In genomic region chr17:45626577-45627134, GRCm38 (mm10) we compare ENCODE assay signal across 8 mouse cellular contexts. TPM values are rescaled to one million over a fixed set of nuclear protein-coding genes. Genes with fewer than 3 reads are reported as not detected.
DNase-seq lines count a peak whose midpoint lies in the region; ATAC-seq and TF ChIP-seq lines count a peak whose summit lies in the region.

No protein-coding gene starts in this region.

- no peak for TF ChIP-seq POLR2A in thymus, adult 2 months (IDR thresholded peaks at IDR 0.05; ENCODE audit: control insufficient read depth, extremely low read depth, insufficient read depth, low read length, poor library complexity)

- peaks cover 4% of the 10 kb centered on the region for H3K36me3 ChIP-seq in G1E (replicated peaks)
- H3K36me3 ChIP-seq in forebrain, embryonic 11.5 days (ENCODE audit: control insufficient read depth, insufficient read depth, low read length) = no peaks in the 10 kb centered on the region
- no peaks in the 10 kb centered on the region for H3K36me3 ChIP-seq in liver, embryonic 16.5 days (ENCODE audit: control insufficient read depth, insufficient read depth)
- H3K36me3 ChIP-seq in neural tube, embryonic 13.5 days = no peaks in the 10 kb centered on the region
- no peaks in the 10 kb centered on the region for H3K36me3 ChIP-seq in thymus, adult 2 months (ENCODE audit: control insufficient read depth, insufficient read depth, low read length)

- H3K27ac ChIP-seq in forebrain, embryonic 11.5 days (ENCODE audit: low read depth, low read length) = no peak overlapping the region
- H3K27ac ChIP-seq in liver, embryonic 16.5 days (ENCODE audit: low read length) = no peak overlapping the region
- H3K27ac ChIP-seq in neural tube, embryonic 13.5 days (replicated peaks) = no peak overlapping the region
- peak overlapping the region; percentile 61; the same call in 1 of the 2 replicates for H3K27ac ChIP-seq in thymus, adult 2 months (ENCODE audit: control insufficient read depth, insufficient read depth, low read length)

- 0 out of 2 replicates have a peak overlapping the region, but pooled peaks have one; percentile 12 for H3K9ac ChIP-seq in forebrain, embryonic 11.5 days (ENCODE audit: low read length)
- H3K9ac ChIP-seq in liver, embryonic 16.5 days (ENCODE audit: low read depth, low read length) = no peak overlapping the region
- H3K9ac ChIP-seq in neural tube, embryonic 13.5 days = no peak overlapping the region

- H3K27me3 ChIP-seq in G1E (ENCODE audit: insufficient read depth, low read length) = peaks cover 22% of the 10 kb centered on the region
- no peaks in the 10 kb centered on the region for H3K27me3 ChIP-seq in forebrain, embryonic 11.5 days (ENCODE audit: control insufficient read depth, insufficient read depth, low read length)
- no peaks in the 10 kb centered on the region; the same call in 1 of the 2 replicates for H3K27me3 ChIP-seq in liver, embryonic 16.5 days (ENCODE audit: control insufficient read depth, insufficient read depth, low read depth, low read length)
- H3K27me3 ChIP-seq in neural tube, embryonic 13.5 days = no peaks in the 10 kb centered on the region
- no peaks in the 10 kb centered on the region for H3K27me3 ChIP-seq in thymus, adult 2 months (ENCODE audit: control insufficient read depth, insufficient read depth, low read length)

- H3K4me1 ChIP-seq in G1E (ENCODE audit: insufficient read depth, low read depth, low read length) = peaks cover 51% of the 10 kb centered on the region
- H3K4me1 ChIP-seq in forebrain, embryonic 11.5 days (replicated peaks; ENCODE audit: control insufficient read depth, insufficient read depth, low read length) = no peaks in the 10 kb centered on the region; the same call in 1 of the 2 replicates
- peaks cover 17% of the 10 kb centered on the region for H3K4me1 ChIP-seq in liver, embryonic 16.5 days (ENCODE audit: control insufficient read depth, low read depth, low read length)
- H3K4me1 ChIP-seq in neural tube, embryonic 13.5 days (replicated peaks) = peaks cover 13% of the 10 kb centered on the region
- peaks cover 41% of the 10 kb centered on the region for H3K4me1 ChIP-seq in thymus, adult 2 months (replicated peaks; ENCODE audit: control insufficient read depth, insufficient read depth, low read length)

- H3K4me3 ChIP-seq in G1E (ENCODE audit: low read depth, low read length) = peak overlapping the region; percentile 24; the same call in 1 of the 2 replicates
- no peak overlapping the region for H3K4me3 ChIP-seq in forebrain, embryonic 11.5 days (ENCODE audit: low read depth, low read length)
- no peak overlapping the region for H3K4me3 ChIP-seq in liver, embryonic 16.5 days (ENCODE audit: low read depth, low read length)
- H3K4me3 ChIP-seq in neural tube, embryonic 13.5 days = no peak overlapping the region
- H3K4me3 ChIP-seq in thymus, adult 2 months (ENCODE audit: control insufficient read depth, insufficient read depth, low read length) = peak overlapping the region; percentile 19; the same call in 1 of the 2 replicates

- no peaks in the 10 kb centered on the region for H3K9me3 ChIP-seq in G1E (replicated peaks)
- H3K9me3 ChIP-seq in forebrain, embryonic 11.5 days (ENCODE audit: control insufficient read depth, low read length) = no peaks in the 10 kb centered on the region
- H3K9me3 ChIP-seq in liver, embryonic 16.5 days (replicated peaks; ENCODE audit: control insufficient read depth, low read length) = no peaks in the 10 kb centered on the region
- H3K9me3 ChIP-seq in neural tube, embryonic 13.5 days = no peaks in the 10 kb centered on the region

- DNase-seq in G1E (ENCODE audit: low spot score) = peak; percentile 68
- DNase-seq in c-Kit-positive CD71-positive TER-119-negative erythroid progenitor cells, embryonic 14.5 days (ENCODE audit: low read depth) = peak; percentile 88
- peak; percentile 85 for DNase-seq in forebrain, embryonic 11.5 days (ENCODE audit: low spot score)
- peak; percentile 83 to 87 for DNase-seq in heart, postnatal 10 days
- DNase-seq in layer of hippocampus, adult 11-12 months (ENCODE audit: low spot score) = peak; percentile 81
- peak; percentile 78 for DNase-seq in thymus, adult 2 months

- TF ChIP-seq CTCF in G1E (IDR thresholded peaks at IDR 0.05; ENCODE audit: low read depth, low read length) = peak; percentile 96
- TF ChIP-seq CTCF in thymus, adult 2 months (IDR thresholded peaks at IDR 0.05; ENCODE audit: borderline replicate concordance, control insufficient read depth, extremely low read depth, insufficient read depth, low read length, poor library complexity) = no peak

- H3K4me2 ChIP-seq in forebrain, embryonic 11.5 days (ENCODE audit: low read depth, low read length, severe bottlenecking) = no peak overlapping the region
- 0 out of 2 replicates have a peak overlapping the region, but pooled peaks have one; percentile 23 for H3K4me2 ChIP-seq in liver, embryonic 16.5 days (ENCODE audit: low read depth, low read length)
- 0 out of 2 replicates have a peak overlapping the region, but pooled peaks have one; percentile 6 for H3K4me2 ChIP-seq in neural tube, embryonic 13.5 days

- peak; percentile 73 for ATAC-seq in G1E (ENCODE audit: extremely low read depth, insufficient number of reproducible peaks, low FRiP score, poor library complexity, severe bottlenecking)
- no peak; the same call in 1 of the 2 replicates for ATAC-seq in forebrain, embryonic 11.5 days (replicated peaks; ENCODE audit: low FRiP score)
- ATAC-seq in liver, embryonic 16.5 days (ENCODE audit: low read depth) = no peak
- ATAC-seq in neural tube, embryonic 13.5 days (ENCODE audit: low read depth) = no peak

- 24% methylated on average over 15 of the region's 15 CpGs for WGBS in forebrain, embryonic 11.5 days
- WGBS in liver, embryonic 16.5 days (ENCODE audit: insufficient replicate concordance) = 23% methylated on average over 15 of the region's 15 CpGs
- 28% methylated on average over 15 of the region's 15 CpGs for WGBS in neural tube, embryonic 13.5 days
- WGBS in thymus, adult 2 months = 14% methylated on average over 15 of the region's 15 CpGs

- intact Hi-C loops in heart, postnatal 10 days (cut with DNase I) = no loop called here

RNA-seq across cellular contexts. Expression of gene Mymx, which starts 24.8 kb away (rescaled TPM):
- total RNA-seq in G1E (2014; fragmentation: Nextera tagmentation) = not detected in 2 replicates
- total RNA-seq in G1E (2017) = not detected in 2 replicates
- polyA plus RNA-seq in G1E (2012) = not detected in 2 replicates
- not detected in 2 replicates for polyA plus RNA-seq in forebrain, embryonic 11.5 days (2014; fragmentation: Nextera tagmentation; extraction: Ambion mirVana)
- not detected for total RNA-seq in heart, postnatal 10 days (2021)
- 0.30 and 0.35 TPM in 2 replicates for polyA plus RNA-seq in liver, embryonic 16.5 days (2015; fragmentation: Nextera tagmentation; extraction: Ambion mirVana)
- polyA plus RNA-seq in neural tube, embryonic 13.5 days (2015; fragmentation: Nextera tagmentation; extraction: Ambion mirVana) = 1.6 and 3.6 TPM in 2 replicates
- polyA plus RNA-seq in thymus, adult 2 months (2012; rRNA removed) = 0.61 and 1.3 TPM in 2 replicates

RNA-seq across cellular contexts. Expression of gene Slc29a1, which starts 27.2 kb away (rescaled TPM):
- total RNA-seq in G1E (2014; fragmentation: Nextera tagmentation) = 107 and 116 TPM in 2 replicates
- total RNA-seq in G1E (2017) = 93.5 and 118 TPM in 2 replicates
- 143 and 207 TPM in 2 replicates for polyA plus RNA-seq in G1E (2012)
- polyA plus RNA-seq in forebrain, embryonic 11.5 days (2014; fragmentation: Nextera tagmentation; extraction: Ambion mirVana) = 56.7 TPM in 2 replicates
- total RNA-seq in heart, postnatal 10 days (2021) = 10 to 100 TPM; 88.3 to 99.0 TPM
- 154 and 162 TPM in 2 replicates for polyA plus RNA-seq in liver, embryonic 16.5 days (2015; fragmentation: Nextera tagmentation; extraction: Ambion mirVana)
- 40.1 and 41.6 TPM in 2 replicates for polyA plus RNA-seq in neural tube, embryonic 13.5 days (2015; fragmentation: Nextera tagmentation; extraction: Ambion mirVana)
- 358 and 385 TPM in 2 replicates for polyA plus RNA-seq in thymus, adult 2 months (2012; rRNA removed)

RNA-seq across cellular contexts. Expression of gene Capn11, which starts 32.5 kb away (rescaled TPM):
- total RNA-seq in G1E (2014; fragmentation: Nextera tagmentation) (not detected in 2 replicates), G1E (2017) (not detected in 2 replicates)
- polyA plus RNA-seq in G1E (2012) = not detected in 2 replicates
- 0.44 and 0.69 TPM in 2 replicates for polyA plus RNA-seq in forebrain, embryonic 11.5 days (2014; fragmentation: Nextera tagmentation; extraction: Ambion mirVana)
- not detected for total RNA-seq in heart, postnatal 10 days (2021)
- polyA plus RNA-seq in liver, embryonic 16.5 days (2015; fragmentation: Nextera tagmentation; extraction: Ambion mirVana) = 0.08 and 0.41 TPM in 2 replicates
- polyA plus RNA-seq in neural tube, embryonic 13.5 days (2015; fragmentation: Nextera tagmentation; extraction: Ambion mirVana) = 0.22 and 0.85 TPM in 2 replicates
- polyA plus RNA-seq in thymus, adult 2 months (2012; rRNA removed) = 0.09 and 0.11 TPM in 2 replicates

RNA-seq across cellular contexts. Expression of gene Hsp90ab1, which starts 53.6 kb away (rescaled TPM):
- total RNA-seq in G1E (2014; fragmentation: Nextera tagmentation) (1,427 and 1,464 TPM in 2 replicates), G1E (2017) (1,152 and 1,547 TPM in 2 replicates)
- 681 and 1,104 TPM in 2 replicates for polyA plus RNA-seq in G1E (2012)
- 1,787 and 1,872 TPM in 2 replicates for polyA plus RNA-seq in forebrain, embryonic 11.5 days (2014; fragmentation: Nextera tagmentation; extraction: Ambion mirVana)
- total RNA-seq in heart, postnatal 10 days (2021) = 1,000 to 10,000 TPM; 1,000 to 1,054 TPM
- polyA plus RNA-seq in liver, embryonic 16.5 days (2015; fragmentation: Nextera tagmentation; extraction: Ambion mirVana) = 564 and 565 TPM in 2 replicates
- 1,589 and 1,622 TPM in 2 replicates for polyA plus RNA-seq in neural tube, embryonic 13.5 days (2015; fragmentation: Nextera tagmentation; extraction: Ambion mirVana)
- polyA plus RNA-seq in thymus, adult 2 months (2012; rRNA removed) = 455 and 506 TPM in 2 replicates

RNA-seq across cellular contexts. Expression of gene Mrpl14, which starts 59.5 kb away (rescaled TPM):
- total RNA-seq in G1E (2014; fragmentation: Nextera tagmentation) = 36.2 and 36.8 TPM in 2 replicates
- total RNA-seq in G1E (2017) = 17.3 and 29.6 TPM in 2 replicates
- polyA plus RNA-seq in G1E (2012) = 237 and 310 TPM in 2 replicates
- 107 and 108 TPM in 2 replicates for polyA plus RNA-seq in forebrain, embryonic 11.5 days (2014; fragmentation: Nextera tagmentation; extraction: Ambion mirVana)
- total RNA-seq in heart, postnatal 10 days (2021) = 100 to 1,000 TPM in 1 of 2 experiments, 10 to 100 TPM in 1; 94.7 to 108 TPM
- 94.4 and 99.9 TPM in 2 replicates for polyA plus RNA-seq in liver, embryonic 16.5 days (2015; fragmentation: Nextera tagmentation; extraction: Ambion mirVana)
- 101 and 124 TPM in 2 replicates for polyA plus RNA-seq in neural tube, embryonic 13.5 days (2015; fragmentation: Nextera tagmentation; extraction: Ambion mirVana)
- 164 and 173 TPM in 2 replicates for polyA plus RNA-seq in thymus, adult 2 months (2012; rRNA removed)

Comparison
In these comparisons a context has a peak if more than half of its experiments do, and no peak if none do; other contexts are left out.
1. H3K4me3 ChIP-seq: peak in G1E (single experiment) and thymus, adult 2 months (single experiment); none in forebrain, embryonic 11.5 days (single experiment), liver, embryonic 16.5 days (single experiment) and neural tube, embryonic 13.5 days (single experiment).
2. Peak in every context shown above with its lines, with median percentiles within 50 percentile points of each other: DNase-seq.